Mouse (Mus musculus) right cerebral cortex, postnatal 25 days (tissue): ENCODE results near the gene Gm20388.

Source experiments
- DNase-seq: peaks from one replicate; pipeline ENCODE4 v3.0.0; 2022

Gm20388 gene

GRCm38 (mm10) chr8:120888005-120888404, 977.4 kb downstream of the Gm20388 start:
- DNase-seq, result no peak

GRCm38 (mm10) chr8:120889189-120889588, 978.5 kb downstream of the Gm20388 start:
- no peak for DNase-seq

GRCm38 (mm10) chr8:120890068-120890467, 979.4 kb downstream of the Gm20388 start:
- DNase-seq, result no peak

- DNase-seq, result no peak
Measured at GRCm38 (mm10) chr8:120895009-120895408, 984.4 kb downstream of the Gm20388 start.

GRCm38 (mm10) chr8:120895600-120895999, 985.0 kb downstream of the Gm20388 start:
- DNase-seq, result no peak

GRCm38 (mm10) chr8:120896203-120896602, 985.6 kb downstream of the Gm20388 start:
- DNase-seq, result no peak

GRCm38 (mm10) chr8:120898008-120898407, 987.4 kb downstream of the Gm20388 start:
- no peak for DNase-seq

GRCm38 (mm10) chr8:120898828-120899407, 988.3 kb downstream of the Gm20388 start:
- DNase-seq, result no peak

- DNase-seq, result no peak
Measured at GRCm38 (mm10) chr8:120902346-120902745, 991.7 kb downstream of the Gm20388 start.

- no peak for DNase-seq
Measured at GRCm38 (mm10) chr8:120907671-120908070, 997.0 kb downstream of the Gm20388 start.

GRCm38 (mm10) chr8:120910936-120911335, 1000.3 kb downstream of the Gm20388 start:
- DNase-seq, result no peak

GRCm38 (mm10) chr8:120912463-120912862, 1001.8 kb downstream of the Gm20388 start:
- no peak for DNase-seq

- DNase-seq, result no peak
Measured at GRCm38 (mm10) chr8:120916831-120917435, 1006.3 kb downstream of the Gm20388 start.

- no peak for DNase-seq
Measured at GRCm38 (mm10) chr8:120920527-120920926, 1009.9 kb downstream of the Gm20388 start.

- DNase-seq, result no peak
Measured at GRCm38 (mm10) chr8:120926201-120926600, 1015.6 kb downstream of the Gm20388 start.

GRCm38 (mm10) chr8:120928082-120928481, 1017.4 kb downstream of the Gm20388 start:
- no peak for DNase-seq

GRCm38 (mm10) chr8:120934596-120934995, 1024.0 kb downstream of the Gm20388 start:
- no peak for DNase-seq

- no peak for DNase-seq
Measured at GRCm38 (mm10) chr8:120936685-120937084, 1026.0 kb downstream of the Gm20388 start.

- DNase-seq, result no peak
Measured at GRCm38 (mm10) chr8:120937474-120937873, 1026.8 kb downstream of the Gm20388 start.

- DNase-seq, result no peak
Measured at GRCm38 (mm10) chr8:120940287-120940686, 1029.6 kb downstream of the Gm20388 start.

GRCm38 (mm10) chr8:120947240-120947639, 1036.6 kb downstream of the Gm20388 start:
- no peak for DNase-seq

- no peak for DNase-seq
Measured at GRCm38 (mm10) chr8:120948050-120948595, 1037.5 kb downstream of the Gm20388 start.

- DNase-seq, result no peak
Measured at GRCm38 (mm10) chr8:120948620-120949491, 1038.2 kb downstream of the Gm20388 start.
